ENCODE assay signal across 32 mouse cellular contexts in genomic region chr11:46875774-46876173, GRCm38 (mm10).
A peak's percentile ranks its signal among the peaks of the same experiment; 100 is the strongest.
DNase-seq lines count a peak whose midpoint lies in the region; ATAC-seq and TF ChIP-seq lines count a peak whose summit lies in the region.
"Had no signal": no experiment of that assay in that cellular context is flagged by ENCODE, and none has a peak within 500 bp of the region (broad histone marks: within the 10 kb centered on the region; RNA-seq: fewer than 3 reads in every experiment).

No protein-coding gene starts in this region.

- H3K4me3 ChIP-seq in heart, adult 2 months, result no peak overlapping the region
- no peak overlapping the region for H3K4me3 ChIP-seq in liver, adult 2 months (ENCODE audit: insufficient read depth, low read depth, low read length)
- H3K4me3 ChIP-seq in liver, postnatal 0 days (ENCODE audit: low read depth, low read length), result no peak overlapping the region
- H3K4me3 ChIP-seq: forebrain, embryonic 13.5 days; gastrocnemius, adult 2 months; heart, embryonic 13.5 days; kidney, embryonic 15.5 days; left cerebral cortex, adult 2 months; limb, embryonic 12.5 days; megakaryocyte, embryonic 14.5 days; midbrain, embryonic 12.5 days; neural tube, embryonic 13.5 days; stomach, embryonic 15.5 days had no signal

- H3K4me2 ChIP-seq in liver, postnatal 0 days (ENCODE audit: low read depth, low read length), result no peak overlapping the region
- H3K4me2 ChIP-seq: forebrain, embryonic 13.5 days; heart, embryonic 13.5 days; hindbrain, embryonic 14.5 days; kidney, embryonic 15.5 days; limb, embryonic 12.5 days; liver, embryonic 11.5 days; midbrain, embryonic 12.5 days; neural tube, embryonic 13.5 days; stomach, embryonic 15.5 days had no signal

- H3K79me2 ChIP-seq in heart, adult 2 months (replicated peaks; ENCODE audit: control insufficient read depth, insufficient read depth, low read length), result no peaks in the 10 kb centered on the region
- H3K79me2 ChIP-seq in liver, adult 2 months (ENCODE audit: control insufficient read depth, insufficient read depth, low read length), result no peaks in the 10 kb centered on the region

- TF ChIP-seq CTCF in heart, adult 2 months (IDR thresholded peaks at IDR 0.05), result no peak
- TF ChIP-seq CTCF in liver, adult 2 months (IDR thresholded peaks at IDR 0.05; ENCODE audit: low read depth, low read length), result no peak
- TF ChIP-seq CTCF in liver, postnatal 0 days (IDR thresholded peaks at IDR 0.05; ENCODE audit: low read depth), result no peak

- no peaks in the 10 kb centered on the region for H3K36me3 ChIP-seq in heart, adult 2 months (ENCODE audit: control insufficient read depth, insufficient read depth, low read length)
- H3K36me3 ChIP-seq in liver, adult 2 months (ENCODE audit: control insufficient read depth, insufficient read depth, low read length), result no peaks in the 10 kb centered on the region
- no peaks in the 10 kb centered on the region for H3K36me3 ChIP-seq in liver, postnatal 0 days (replicated peaks; ENCODE audit: insufficient read depth, low read length)
- H3K36me3 ChIP-seq: heart, embryonic 13.5 days; kidney, embryonic 15.5 days; limb, embryonic 12.5 days; midbrain, embryonic 12.5 days; neural tube, embryonic 13.5 days; stomach, embryonic 15.5 days had no signal

- no peak for TF ChIP-seq POLR2A in heart, adult 2 months (IDR thresholded peaks at IDR 0.05; ENCODE audit: insufficient read depth, low read depth, low read length)
- no peak for TF ChIP-seq POLR2A in liver, adult 2 months (IDR thresholded peaks at IDR 0.05; ENCODE audit: extremely low read depth, insufficient read depth, low read length)

- no peak overlapping the region for H3K27ac ChIP-seq in heart, adult 2 months
- no peak overlapping the region for H3K27ac ChIP-seq in liver, adult 2 months (replicated peaks; ENCODE audit: insufficient read depth, low read depth, low read length)
- H3K27ac ChIP-seq in liver, postnatal 0 days (ENCODE audit: low read depth), result no peak overlapping the region
- H3K27ac ChIP-seq: forebrain, embryonic 13.5 days; gastrocnemius, adult 2 months; heart, embryonic 13.5 days; hindbrain, embryonic 14.5 days; kidney, embryonic 15.5 days; left cerebral cortex, adult 2 months; limb, embryonic 12.5 days; midbrain, embryonic 12.5 days; neural tube, embryonic 13.5 days; stomach, embryonic 15.5 days had no signal

- WGBS in heart, adult 2 months, result 63% methylated on average over 1 of the region's 1 CpGs
- 58% methylated on average over 1 of the region's 1 CpGs for WGBS in liver, adult 2 months
- 53% methylated on average over 1 of the region's 1 CpGs for WGBS in liver, postnatal 0 days (ENCODE audit: insufficient replicate concordance)

- ATAC-seq in liver, postnatal 0 days, result no peak
- no peak for ATAC-seq in monocyte, adult 5-6 weeks (replicated peaks; ENCODE audit: insufficient number of reproducible peaks, low FRiP score, low TSS enrichment, poor library complexity, severe bottlenecking)
- ATAC-seq: activated CD4-positive, CD25-positive, alpha-beta regulatory T cell, adult 4 months; forebrain, embryonic 13.5 days had no signal

- H3K27me3 ChIP-seq in heart, adult 2 months (ENCODE audit: control insufficient read depth, insufficient read depth, low read length), result no peaks in the 10 kb centered on the region; the same call in 1 of the 2 replicates
- no peaks in the 10 kb centered on the region; the same call in 1 of the 2 replicates for H3K27me3 ChIP-seq in liver, adult 2 months (ENCODE audit: control insufficient read depth, insufficient read depth, low read length)
- H3K27me3 ChIP-seq in liver, postnatal 0 days (ENCODE audit: insufficient read depth, low read length), result no peaks in the 10 kb centered on the region
- H3K27me3 ChIP-seq: CH12.LX; forebrain, embryonic 13.5 days; heart, embryonic 13.5 days; kidney, embryonic 15.5 days; limb, embryonic 12.5 days; megakaryocyte, embryonic 14.5 days; midbrain, embryonic 12.5 days; neural tube, embryonic 13.5 days; stomach, embryonic 15.5 days had no signal

- H3K9me3 ChIP-seq in liver, postnatal 0 days (ENCODE audit: low read length), result no peaks in the 10 kb centered on the region
- H3K9me3 ChIP-seq: forebrain, embryonic 13.5 days; heart, embryonic 13.5 days; kidney, embryonic 15.5 days; limb, embryonic 12.5 days; megakaryocyte, embryonic 14.5 days; midbrain, embryonic 12.5 days; neural tube, embryonic 13.5 days; stomach, embryonic 15.5 days had no signal

- peak; percentile 24 for DNase-seq in heart, adult 11 months
- no peak for DNase-seq in heart, adult 2 months
- peak; percentile 1 for DNase-seq in liver, adult 2 months (ENCODE audit: extremely low read depth, low read depth, low spot score)
- DNase-seq in liver, postnatal 0 days, result no peak
- peak; percentile 8 to 19 for DNase-seq in left cerebral cortex, adult 9 months (ENCODE audit: low spot score in 2 of 2)
- DNase-seq in telencephalon, adult 2 months (ENCODE audit: low read depth, low spot score), result peak; percentile 16
- DNase-seq in spleen, adult 18-20 months, result no peak
- DNase-seq: adrenal gland, adult 2 months; adrenal gland, postnatal 36 days; cerebellum, adult 8-10 months; cerebellum, postnatal 25 days; gastrocnemius, adult 2 months; gastrocnemius, postnatal 36 days; heart, postnatal 10 days; kidney, adult 11 months; kidney, postnatal 25 days; lung, postnatal 4 days; thymus, postnatal 14 days had no signal

- intact Hi-C loops in heart, adult 2 months (cut with DNase I), result no loop called here

- no peaks in the 10 kb centered on the region for H3K4me1 ChIP-seq in heart, adult 2 months (ENCODE audit: control insufficient read depth, insufficient read depth, low read length)
- no peaks in the 10 kb centered on the region for H3K4me1 ChIP-seq in liver, adult 2 months (ENCODE audit: control insufficient read depth, insufficient read depth, low read length)
- H3K4me1 ChIP-seq in liver, postnatal 0 days (ENCODE audit: insufficient read depth), result no peaks in the 10 kb centered on the region
- H3K4me1 ChIP-seq: forebrain, embryonic 13.5 days; heart, embryonic 13.5 days; kidney, embryonic 15.5 days; limb, embryonic 12.5 days; megakaryocyte, embryonic 14.5 days; midbrain, embryonic 12.5 days; neural tube, embryonic 13.5 days; stomach, embryonic 15.5 days had no signal

- no peak overlapping the region for H3K9ac ChIP-seq in heart, adult 2 months (ENCODE audit: low read depth, low read length)
- no peak overlapping the region for H3K9ac ChIP-seq in liver, adult 2 months (ENCODE audit: low read depth, low read length)
- H3K9ac ChIP-seq in liver, postnatal 0 days (replicated peaks), result no peak overlapping the region
- H3K9ac ChIP-seq: forebrain, embryonic 13.5 days; heart, embryonic 13.5 days; hindbrain, embryonic 14.5 days; kidney, embryonic 15.5 days; limb, embryonic 12.5 days; midbrain, embryonic 12.5 days; neural tube, embryonic 13.5 days; stomach, embryonic 15.5 days had no signal

- TF ChIP-seq EP300 in heart, adult 2 months (IDR thresholded peaks at IDR 0.05; ENCODE audit: insufficient read depth, low read depth, low read length), result no peak
- TF ChIP-seq EP300 in liver, postnatal 0 days (IDR thresholded peaks at IDR 0.05; ENCODE audit: low read depth), result no peak

Comparison
In these comparisons a context has a peak if more than half of its experiments do, and no peak if none do; other contexts are left out.
1. DNase-seq: peak in heart, adult 11 months (single experiment), liver, adult 2 months (single experiment), left cerebral cortex, adult 9 months (2 of 2) and telencephalon, adult 2 months (single experiment); none in heart, adult 2 months (0 of 2), liver, postnatal 0 days (single experiment) and spleen, adult 18-20 months (0 of 2).